Comparison of ENCODE assay signal across 8 mouse cellular contexts in genomic region chr4:148625756-148626622, GRCm38 (mm10). TPM values are rescaled to one million over a fixed set of nuclear protein-coding genes. Genes with fewer than 3 reads are reported as not detected.
DNase-seq lines count a peak whose midpoint lies in the region; ATAC-seq and TF ChIP-seq lines count a peak whose summit lies in the region.

No protein-coding gene starts in this region.

- H3K4me1 ChIP-seq in CH12.LX (ENCODE audit: control insufficient read depth in 1 of 2, insufficient read depth in 2 of 2): peaks cover 6 to 42% of the 10 kb centered on the region in 2 experiments
- H3K4me1 ChIP-seq in limb, embryonic 10.5 days: peaks cover 26% of the 10 kb centered on the region
- 0 out of 2 replicates have a peak, but pooled peaks cover 5% of the 10 kb centered on the region for H3K4me1 ChIP-seq in midbrain, embryonic 11.5 days (ENCODE audit: control insufficient read depth, insufficient read depth, low read length)

- no peaks in the 10 kb centered on the region for H3K27me3 ChIP-seq in CH12.LX (replicated peaks)
- H3K27me3 ChIP-seq in limb, embryonic 10.5 days (ENCODE audit: low read depth, poor library complexity, severe bottlenecking): no peaks in the 10 kb centered on the region
- no peaks in the 10 kb centered on the region for H3K27me3 ChIP-seq in midbrain, embryonic 11.5 days (ENCODE audit: control insufficient read depth, insufficient read depth, low read length)

- in situ Hi-C loops in CH12.LX (cut with MboI; ENCODE audit: low pct_ligation_motif_present, low pct_unique_long_range_greater_than_20kb, low sequenced_read_pairs): no loop called here

- TF ChIP-seq CTCF in CH12.LX (conservative IDR thresholded peaks at IDR 0.05 in 1 of 2, IDR thresholded peaks at IDR 0.05 in 1 of 2; ENCODE audit: low read depth in 2 of 2, low read length in 2 of 2): 0 out of 4 replicates have a peak, but pooled peaks of 1 of the 2 experiments have one; percentile 4

- peak overlapping the region; percentile 92 for H3K27ac ChIP-seq in CH12.LX (ENCODE audit: insufficient read depth, low read depth)
- H3K27ac ChIP-seq in limb, embryonic 10.5 days: peak overlapping the region; percentile 100
- H3K27ac ChIP-seq in midbrain, embryonic 11.5 days (ENCODE audit: low read depth, low read length): peak overlapping the region; percentile 85

- DNase-seq in gastrocnemius, postnatal 10 days: peak; percentile 55
- DNase-seq in gastrocnemius, postnatal 36 days: no peak
- peak; percentile 87 for DNase-seq in CH12.LX (ENCODE audit: extremely low read depth)
- DNase-seq in embryo, embryonic 11 days: peak; percentile 76
- peak; percentile 46 for DNase-seq in heart, postnatal 4 days
- DNase-seq in limb, embryonic 10.5 days (ENCODE audit: low spot score): peak; percentile 57
- no peak for DNase-seq in midbrain, embryonic 11.5 days (ENCODE audit: low spot score, missing footprints)
- peak; percentile 81 for DNase-seq in testis, postnatal 14 days (ENCODE audit: low spot score)

- H3K36me3 ChIP-seq in CH12.LX (replicated peaks in 1 of 2; ENCODE audit: control insufficient read depth in 1 of 2, insufficient read depth in 1 of 2, low read length in 1 of 2): peaks cover 34 to 41% of the 10 kb centered on the region in 2 experiments
- peaks cover 43% of the 10 kb centered on the region for H3K36me3 ChIP-seq in limb, embryonic 10.5 days
- H3K36me3 ChIP-seq in midbrain, embryonic 11.5 days (ENCODE audit: control insufficient read depth, insufficient read depth, low read length): peaks cover 25% of the 10 kb centered on the region

- ATAC-seq in midbrain, embryonic 11.5 days (ENCODE audit: low FRiP score): no peak; the same call in none of the 2 replicates

- peak overlapping the region; percentile 87 to 99 (median 94) for H3K4me3 ChIP-seq in CH12.LX (replicated peaks in 1 of 3; ENCODE audit: low read depth in 2 of 3, low read length in 2 of 3, poor library complexity in 1 of 3)
- H3K4me3 ChIP-seq in limb, embryonic 10.5 days: peak overlapping the region; percentile 100
- H3K4me3 ChIP-seq in midbrain, embryonic 11.5 days (ENCODE audit: low read depth, low read length): peak overlapping the region; percentile 99

- under 1% methylated on average over 57 of the region's 57 CpGs for WGBS in limb, embryonic 10.5 days
- 1% methylated on average over 57 of the region's 57 CpGs for WGBS in midbrain, embryonic 11.5 days

- TF ChIP-seq POLR2A in CH12.LX (IDR thresholded peaks at IDR 0.05; ENCODE audit: low read depth, low read length): no peak; the same call in 1 of the 2 replicates

- TF ChIP-seq EP300 in CH12.LX (IDR thresholded peaks at IDR 0.05; ENCODE audit: low read length): no peak

- peak overlapping the region; percentile 95; the same call in 1 of the 2 replicates for H3K4me2 ChIP-seq in CH12.LX (ENCODE audit: insufficient read depth, low read depth, poor library complexity, severe bottlenecking)
- H3K4me2 ChIP-seq in midbrain, embryonic 11.5 days: peak overlapping the region; percentile 63

- H3K79me2 ChIP-seq in CH12.LX (replicated peaks; ENCODE audit: control insufficient read depth, extremely low read depth, insufficient read depth, poor library complexity, severe bottlenecking): peaks cover 55% of the 10 kb centered on the region

- dilution Hi-C loops in CH12.LX (cut with MboI; ENCODE audit: extremely low pct_ligation_motif_present, extremely low pct_unique_long_range_greater_than_20kb, low sequenced_read_pairs): no loop called here

- H3K9me3 ChIP-seq in CH12.LX (replicated peaks; ENCODE audit: low read length): no peaks in the 10 kb centered on the region
- H3K9me3 ChIP-seq in limb, embryonic 10.5 days (replicated peaks): no peaks in the 10 kb centered on the region
- H3K9me3 ChIP-seq in midbrain, embryonic 11.5 days (ENCODE audit: control insufficient read depth, low read length): no peaks in the 10 kb centered on the region

- intact Hi-C loops in gastrocnemius, postnatal 36 days (cut with DNase I): no loop called here

- TF ChIP-seq RAD21 in CH12.LX (IDR thresholded peaks at IDR 0.05; ENCODE audit: low read depth, low read length): no peak

- H3K9ac ChIP-seq in CH12.LX (ENCODE audit: insufficient read depth, low read depth): peak overlapping the region; percentile 99
- H3K9ac ChIP-seq in midbrain, embryonic 11.5 days (ENCODE audit: low read length): peak overlapping the region; percentile 100

TF ChIP-seq in CH12.LX, 34 proteins besides CTCF, POLR2A, EP300 and RAD21 (continues in another document):
- TF ChIP-seq TCF12 (IDR thresholded peaks at IDR 0.05; ENCODE audit: low read depth, low read length): no peak
- TF ChIP-seq CHD2 (IDR thresholded peaks at IDR 0.05; ENCODE audit: low read length): no peak; the same call in 1 of the 2 replicates
- peak; percentile 38; the same call in 1 of the 2 replicates for TF ChIP-seq ELF1 (IDR thresholded peaks at IDR 0.05; ENCODE audit: low read depth, low read length)
- TF ChIP-seq TBP (conservative IDR thresholded peaks at IDR 0.05; ENCODE audit: low read depth, low read length): peak; percentile 27; the same call in 1 of the 2 replicates
- no peak for TF ChIP-seq USF2 (conservative IDR thresholded peaks at IDR 0.05; ENCODE audit: low read depth, low read length)
- peak; percentile 98 for TF ChIP-seq MYC (IDR thresholded peaks at IDR 0.05; ENCODE audit: low read depth, low read length)
- no peak for TF ChIP-seq NRF1 (IDR thresholded peaks at IDR 0.05; ENCODE audit: low read depth, low read length)
- no peak for TF ChIP-seq MAFK (IDR thresholded peaks at IDR 0.05; ENCODE audit: insufficient replicate concordance, low read length)
- 0 out of 2 replicates have a peak, but pooled peaks have one; percentile 35 for TF ChIP-seq UBTF (IDR thresholded peaks at IDR 0.05; ENCODE audit: low read depth, low read length)
- peak; percentile 80; the same call in 1 of the 2 replicates for TF ChIP-seq MAZ (IDR thresholded peaks at IDR 0.05; ENCODE audit: low read depth, low read length)
- no peak for TF ChIP-seq USF1 (IDR thresholded peaks at IDR 0.05; ENCODE audit: low read depth, low read length)
- peak; percentile 53 for TF ChIP-seq BHLHE40 (IDR thresholded peaks at IDR 0.05; ENCODE audit: low read depth, low read length)
- no peak for TF ChIP-seq SIN3A (IDR thresholded peaks at IDR 0.05; ENCODE audit: low read length)
- TF ChIP-seq MAX (IDR thresholded peaks at IDR 0.05; ENCODE audit: low read length): peak; percentile 92
- TF ChIP-seq ZKSCAN1 (IDR thresholded peaks at IDR 0.05; ENCODE audit: borderline replicate concordance, low read depth, low read length): no peak; the same call in 1 of the 2 replicates
- no peak; the same call in 1 of the 2 replicates for TF ChIP-seq HCFC1 (IDR thresholded peaks at IDR 0.05; ENCODE audit: low read depth, low read length)
- TF ChIP-seq IRF4 (IDR thresholded peaks at IDR 0.05; ENCODE audit: low read depth, low read length): no peak
- no peak for TF ChIP-seq ZNF384 (IDR thresholded peaks at IDR 0.05; ENCODE audit: low read depth, low read length)
- no peak for TF ChIP-seq ETS1 (conservative IDR thresholded peaks at IDR 0.05; ENCODE audit: low read depth, low read length)
- no peak for TF ChIP-seq JUND (conservative IDR thresholded peaks at IDR 0.05; ENCODE audit: low read depth, low read length)
- TF ChIP-seq ZC3H11A (IDR thresholded peaks at IDR 0.05; ENCODE audit: low read depth, low read length): no peak
- peak; percentile 49; the same call in 1 of the 2 replicates for TF ChIP-seq KAT2A (IDR thresholded peaks at IDR 0.05; ENCODE audit: insufficient replicate concordance, low read length)
- TF ChIP-seq MXI1 (IDR thresholded peaks at IDR 0.05; ENCODE audit: low read depth, low read length): peak; percentile 94

RNA-seq across cellular contexts. Expression of gene Tardbp, which starts 0.8 kb away (rescaled TPM):
- 100 to 1,000 TPM; 130 to 172 TPM for total RNA-seq in gastrocnemius, postnatal 10 days (2021)
- total RNA-seq in gastrocnemius, postnatal 36 days (2021): 100 to 1,000 TPM in 1 of 2 experiments, 10 to 100 TPM in 1; 97.3 to 116 TPM
- total RNA-seq in CH12.LX (2012; rRNA removed) (176 and 238 TPM in 2 replicates), CH12.LX (2014; rRNA removed) (341 and 403 TPM in 2 replicates)
- polyA plus RNA-seq in CH12.LX (2012; ENCODE audit: insufficient read length, low read depth): 617 and 618 TPM in 2 replicates
- total RNA-seq in heart, postnatal 4 days (2021): 100 to 1,000 TPM; 198 to 204 TPM
- 446 and 455 TPM in 2 replicates for polyA plus RNA-seq in limb, embryonic 10.5 days (2016; fragmentation: Nextera tagmentation; extraction: Ambion mirVana)
- polyA plus RNA-seq in midbrain, embryonic 11.5 days (2014; fragmentation: Nextera tagmentation; extraction: Ambion mirVana): 216 and 221 TPM in 2 replicates

RNA-seq across cellular contexts. Expression of gene Gm572, which starts 17.1 kb away (rescaled TPM):
- 1 to 10 TPM; 6.9 to 8.6 TPM for total RNA-seq in gastrocnemius, postnatal 10 days (2021)
- total RNA-seq in gastrocnemius, postnatal 36 days (2021): 1 to 10 TPM; 5.6 to 6.8 TPM
- total RNA-seq in CH12.LX (2012; rRNA removed) (not detected in 2 replicates), CH12.LX (2014; rRNA removed) (not detected in 2 replicates)
- not detected in 2 replicates for polyA plus RNA-seq in CH12.LX (2012; ENCODE audit: insufficient read length, low read depth)
- 1 to 10 TPM; 4.1 to 4.9 TPM for total RNA-seq in heart, postnatal 4 days (2021)
- not detected in 2 replicates for polyA plus RNA-seq in limb, embryonic 10.5 days (2016; fragmentation: Nextera tagmentation; extraction: Ambion mirVana)
- not detected in 2 replicates for polyA plus RNA-seq in midbrain, embryonic 11.5 days (2014; fragmentation: Nextera tagmentation; extraction: Ambion mirVana)

RNA-seq across cellular contexts. Expression of gene Masp2, which starts 23.6 kb away (rescaled TPM):
- total RNA-seq in gastrocnemius, postnatal 10 days (2021): under 1 TPM; 0.16 to 0.54 TPM
- under 1 TPM; 0.17 to 0.77 TPM for total RNA-seq in gastrocnemius, postnatal 36 days (2021)
- total RNA-seq in CH12.LX (2012; rRNA removed): 0.85 and 1.3 TPM in 2 replicates
- total RNA-seq in CH12.LX (2014; rRNA removed): 0.11 TPM in 1 of 2 replicates, not detected in the other
- polyA plus RNA-seq in CH12.LX (2012; ENCODE audit: insufficient read length, low read depth): 0.21 TPM in 1 of 2 replicates, not detected in the other
- under 1 TPM in 1 of 2 experiments, not detected in 1; 0.25 TPM for total RNA-seq in heart, postnatal 4 days (2021)
- 0.33 and 0.51 TPM in 2 replicates for polyA plus RNA-seq in limb, embryonic 10.5 days (2016; fragmentation: Nextera tagmentation; extraction: Ambion mirVana)
- 0.25 TPM in 1 of 2 replicates, not detected in the other for polyA plus RNA-seq in midbrain, embryonic 11.5 days (2014; fragmentation: Nextera tagmentation; extraction: Ambion mirVana)

RNA-seq across cellular contexts. Expression of gene Srm, which starts 34.7 kb away (rescaled TPM):
- 10 to 100 TPM; 25.4 to 32.8 TPM for total RNA-seq in gastrocnemius, postnatal 10 days (2021)
- total RNA-seq in gastrocnemius, postnatal 36 days (2021): 10 to 100 TPM; 10.2 to 14.4 TPM
- 151 and 213 TPM in 2 replicates for total RNA-seq in CH12.LX (2012; rRNA removed)
- 127 and 136 TPM in 2 replicates for total RNA-seq in CH12.LX (2014; rRNA removed)
- polyA plus RNA-seq in CH12.LX (2012; ENCODE audit: insufficient read length, low read depth): 521 and 640 TPM in 2 replicates
- 10 to 100 TPM; 33.0 to 34.7 TPM for total RNA-seq in heart, postnatal 4 days (2021)
- polyA plus RNA-seq in limb, embryonic 10.5 days (2016; fragmentation: Nextera tagmentation; extraction: Ambion mirVana): 249 and 363 TPM in 2 replicates
- polyA plus RNA-seq in midbrain, embryonic 11.5 days (2014; fragmentation: Nextera tagmentation; extraction: Ambion mirVana): 146 and 163 TPM in 2 replicates

Comparison
In these comparisons a context has a peak if more than half of its experiments do, and no peak if none do; other contexts are left out.
1. DNase-seq: peak in gastrocnemius, postnatal 10 days (single experiment), CH12.LX (single experiment), embryo, embryonic 11 days (single experiment), heart, postnatal 4 days (single experiment), limb, embryonic 10.5 days (single experiment) and testis, postnatal 14 days (single experiment); none in gastrocnemius, postnatal 36 days (0 of 2) and midbrain, embryonic 11.5 days (single experiment).
2. RNA of gene Gm572, which starts 17.1 kb away (total RNA-seq): 6.9 to 8.6 TPM in gastrocnemius, postnatal 10 days, 5.6 to 6.8 TPM in gastrocnemius, postnatal 36 days and 4.1 to 4.9 TPM in heart, postnatal 4 days; not detected in CH12.LX; every median in the first group is over 4 times any median in the second.
3. Peak in every context shown above with its lines, with median percentiles within 50 percentile points of each other: H3K27ac ChIP-seq and H3K4me3 ChIP-seq.